Mouse (Mus musculus): ENCODE results near the gene Cpox.

Gene Cpox

DNA sequence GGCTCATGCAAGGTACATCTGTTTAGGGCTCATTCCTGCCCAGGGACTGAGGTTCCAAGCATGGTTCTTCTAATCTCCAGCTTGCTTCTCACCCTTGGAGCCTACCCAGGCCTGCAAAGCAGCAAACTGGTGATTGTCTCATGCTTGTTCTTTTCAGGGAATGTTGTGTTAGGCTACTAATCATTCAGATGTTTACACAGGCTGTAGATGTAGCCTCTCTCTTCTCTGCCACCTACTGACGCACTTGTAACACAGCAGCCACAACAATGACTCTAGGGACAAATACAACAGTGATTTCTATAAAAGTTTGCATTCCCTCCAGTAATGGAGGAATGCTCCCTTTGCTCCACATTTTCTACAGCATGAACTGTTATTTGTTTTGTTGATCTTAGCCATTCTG, 81.2 kb downstream of the Cpox start:
- DNase-seq (ENCODE audit: low read depth): peak; percentile 51

DNA sequence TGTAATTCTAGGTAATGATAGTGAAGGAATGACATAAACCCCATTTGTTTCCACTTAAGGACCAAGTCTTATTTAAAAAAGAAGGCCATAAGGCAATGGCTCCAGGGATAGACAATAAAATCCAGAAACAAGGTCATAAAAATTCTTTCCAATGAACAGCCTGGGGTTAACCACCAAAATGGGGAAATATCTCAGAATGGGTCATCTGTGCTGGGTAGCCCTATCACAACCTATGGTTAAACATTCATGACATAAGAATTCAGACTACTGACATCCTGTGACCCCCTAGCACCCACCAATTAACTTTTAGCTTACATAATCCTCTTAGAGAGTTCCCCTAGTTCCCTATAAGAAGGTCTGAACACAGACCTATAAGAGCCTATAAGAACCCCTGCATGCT, 86.1 kb downstream of the Cpox start:
- peak; percentile 25 for DNase-seq (ENCODE audit: low read depth)

DNA sequence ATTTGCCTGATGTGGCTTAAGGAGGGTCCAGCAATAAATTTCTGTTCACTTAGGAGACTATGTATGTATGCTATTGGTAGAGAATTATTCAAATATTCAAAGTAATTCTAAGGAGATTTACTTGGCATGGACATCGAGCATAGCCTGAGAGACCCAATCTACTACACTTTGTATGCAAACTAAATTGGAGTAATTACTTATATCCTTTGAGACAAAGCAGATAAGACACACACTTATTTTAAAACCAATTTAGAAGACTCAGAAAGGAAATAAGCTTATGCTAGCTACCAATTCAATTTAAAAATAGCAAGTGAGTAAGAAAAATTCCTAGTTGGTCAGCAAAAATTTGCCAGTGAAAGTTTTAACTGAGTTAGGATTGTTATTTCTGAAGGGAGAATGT, 93.0 kb downstream of the Cpox start, which contains the start of gene Olfr172:
TSS of gene Olfr172 (minus strand) at position 101 of the 400 bp plus-strand sequence.
- no peak for DNase-seq (ENCODE audit: low read depth)
